Comparison of ENCODE assay signal across 20 mouse cellular contexts in the genomic region with DNA sequence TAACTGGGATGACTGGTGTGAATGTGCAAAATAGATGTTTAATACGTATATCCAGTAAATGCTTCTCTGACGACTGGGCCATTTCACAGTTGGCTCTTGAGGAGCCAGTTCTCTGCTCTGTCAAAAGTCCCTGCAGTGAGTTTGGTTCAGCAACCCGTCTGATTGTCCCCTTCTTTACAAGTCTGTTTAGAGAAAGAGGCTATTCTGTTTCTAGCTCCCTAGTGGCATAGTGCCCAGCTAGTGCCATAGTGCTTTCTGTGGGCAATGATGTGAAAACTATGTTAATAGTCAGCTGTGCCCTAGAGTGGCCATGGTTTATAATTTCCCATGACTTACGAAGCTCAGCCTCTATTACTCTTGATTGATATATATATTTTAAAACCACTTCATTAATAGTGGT.
A peak's percentile ranks its signal among the peaks of the same experiment; 100 is the strongest.
DNase-seq lines count a peak whose midpoint lies in the region; ATAC-seq lines count a peak whose summit lies in the region.
"Had no signal": no experiment of that assay in that cellular context is flagged by ENCODE, and none has a peak within 500 bp of the region (broad histone marks: within the 10 kb centered on the region; RNA-seq: fewer than 3 reads in every experiment).

No protein-coding gene starts in this region.

- DNase-seq in layer of hippocampus, adult 9-11 months = peak; percentile 10
- DNase-seq in layer of hippocampus, postnatal 10 days (ENCODE audit: low spot score in 2 of 2) = no peak
- DNase-seq in right cerebral cortex, postnatal 4 days = peak; percentile 18
- DNase-seq in right cerebral cortex, postnatal 36 days (ENCODE audit: low spot score in 2 of 2) = no peak
- DNase-seq: adrenal gland, postnatal 25 days; heart, postnatal 36 days; liver; lung, adult 2 months; spleen, adult 18-20 months; thymus, postnatal 14 days had no signal

- no peak overlapping the region for H3K4me3 ChIP-seq in forebrain, embryonic 15.5 days
- H3K4me3 ChIP-seq in forebrain, embryonic 12.5 days (replicated peaks) = no peak overlapping the region
- no peak overlapping the region for H3K4me3 ChIP-seq in neural tube, embryonic 15.5 days (replicated peaks)
- H3K4me3 ChIP-seq: embryonic facial prominence, embryonic 10.5 days; left cerebral cortex, adult 2 months had no signal

- H3K36me3 ChIP-seq in forebrain, embryonic 15.5 days = no peaks in the 10 kb centered on the region
- no peaks in the 10 kb centered on the region for H3K36me3 ChIP-seq in forebrain, embryonic 12.5 days (replicated peaks)
- no peaks in the 10 kb centered on the region for H3K36me3 ChIP-seq in neural tube, embryonic 15.5 days
- H3K36me3 ChIP-seq: embryonic facial prominence, embryonic 10.5 days; G1E had no signal

- WGBS in forebrain, embryonic 15.5 days = 18% methylated on average over 4 of the region's 4 CpGs
- WGBS in forebrain, embryonic 12.5 days = 74% methylated on average over 4 of the region's 4 CpGs
- 39% methylated on average over 4 of the region's 4 CpGs for WGBS in neural tube, embryonic 15.5 days

- H3K27ac ChIP-seq in forebrain, embryonic 15.5 days (replicated peaks) = no peak overlapping the region
- no peak overlapping the region for H3K27ac ChIP-seq in forebrain, embryonic 12.5 days
- peak overlapping the region; percentile 19; the same call in 1 of the 2 replicates for H3K27ac ChIP-seq in neural tube, embryonic 15.5 days (replicated peaks)
- H3K27ac ChIP-seq: embryonic facial prominence, embryonic 10.5 days; kidney, postnatal 0 days; left cerebral cortex, adult 2 months; macrophage had no signal

- no peak overlapping the region for H3K4me2 ChIP-seq in forebrain, embryonic 15.5 days (replicated peaks)
- H3K4me2 ChIP-seq in forebrain, embryonic 12.5 days = no peak overlapping the region
- no peak overlapping the region for H3K4me2 ChIP-seq in neural tube, embryonic 15.5 days
- H3K4me2 ChIP-seq: heart, embryonic 11.5 days had no signal

- H3K9me3 ChIP-seq in forebrain, embryonic 15.5 days = no peaks in the 10 kb centered on the region
- H3K9me3 ChIP-seq in forebrain, embryonic 12.5 days = no peaks in the 10 kb centered on the region
- no peaks in the 10 kb centered on the region for H3K9me3 ChIP-seq in neural tube, embryonic 15.5 days (replicated peaks)
- H3K9me3 ChIP-seq: embryonic facial prominence, embryonic 10.5 days had no signal

- peaks cover 9% of the 10 kb centered on the region for H3K4me1 ChIP-seq in forebrain, embryonic 15.5 days
- no peaks in the 10 kb centered on the region for H3K4me1 ChIP-seq in forebrain, embryonic 12.5 days
- no peaks in the 10 kb centered on the region for H3K4me1 ChIP-seq in neural tube, embryonic 15.5 days
- H3K4me1 ChIP-seq: embryonic facial prominence, embryonic 10.5 days had no signal

- H3K27me3 ChIP-seq in forebrain, embryonic 15.5 days = peaks cover 14% of the 10 kb centered on the region
- H3K27me3 ChIP-seq in forebrain, embryonic 12.5 days = no peaks in the 10 kb centered on the region; the same call in 1 of the 2 replicates
- H3K27me3 ChIP-seq in neural tube, embryonic 15.5 days (replicated peaks) = no peaks in the 10 kb centered on the region

- H3K9ac ChIP-seq in forebrain, embryonic 15.5 days (replicated peaks) = no peak overlapping the region
- no peak overlapping the region for H3K9ac ChIP-seq in forebrain, embryonic 12.5 days
- no peak overlapping the region for H3K9ac ChIP-seq in neural tube, embryonic 15.5 days (replicated peaks)

- 0 out of 2 replicates have a peak, but pooled peaks have one; percentile 26 for ATAC-seq in forebrain, embryonic 15.5 days (replicated peaks)
- ATAC-seq in forebrain, embryonic 12.5 days (ENCODE audit: low FRiP score) = no peak
- ATAC-seq in neural tube, embryonic 15.5 days (ENCODE audit: low FRiP score) = no peak
- ATAC-seq in frontal cortex, adult (ENCODE audit: low TSS enrichment) = no peak

Comparison
In these comparisons a context has a peak if more than half of its experiments do, and no peak if none do; other contexts are left out.
1. DNase-seq: peak in layer of hippocampus, adult 9-11 months (single experiment) and right cerebral cortex, postnatal 4 days (single experiment); none in layer of hippocampus, postnatal 10 days (0 of 2) and right cerebral cortex, postnatal 36 days (0 of 2).